Mouse (Mus musculus): Measurements from ENCODE around the gene Gm5478. TPM values are rescaled to one million over a fixed set of nuclear protein-coding genes. Genes with fewer than 3 reads are reported as not detected.

Gene Gm5478
- polyA plus RNA-seq, 1 experiment from 2014 or later, result not detected

Small RNA genes lying within 50 kb of the gene (microRNA-seq; reads per million reads assigned to microRNA genes)
- gene Gm44342 (not detected), gene Gm44383 (not detected), gene Gm44479 (not detected)

Other genes with a start within 250 kb of the Gm5478 start
- 0.62 and 0.88 TPM in 2 replicates for gene Krt7, start 236.3 kb downstream of the Gm5478 start, polyA plus RNA-seq (2015; fragmentation: Nextera tagmentation; extraction: Ambion mirVana)
- 0.20 and 0.31 TPM in 2 replicates for gene Krt87, start 208.6 kb downstream of the Gm5478 start, polyA plus RNA-seq (2015; fragmentation: Nextera tagmentation; extraction: Ambion mirVana)
- not detected in 2 replicates for gene Krt88, start 199.6 kb downstream of the Gm5478 start, polyA plus RNA-seq (2015; fragmentation: Nextera tagmentation; extraction: Ambion mirVana)
- not detected in 2 replicates for gene Krt81, start 183.6 kb downstream of the Gm5478 start, polyA plus RNA-seq (2015; fragmentation: Nextera tagmentation; extraction: Ambion mirVana)
- not detected in 2 replicates for gene Krt86, start 173.9 kb downstream of the Gm5478 start, polyA plus RNA-seq (2015; fragmentation: Nextera tagmentation; extraction: Ambion mirVana)
- not detected in 2 replicates for gene Krt83, start 155.9 kb downstream of the Gm5478 start, polyA plus RNA-seq (2015; fragmentation: Nextera tagmentation; extraction: Ambion mirVana)
- gene Gm49425, start 130.1 kb downstream of the Gm5478 start, polyA plus RNA-seq (2015; fragmentation: Nextera tagmentation; extraction: Ambion mirVana), result not detected in 2 replicates
- gene Krt84, start 114.6 kb downstream of the Gm5478 start, polyA plus RNA-seq (2015; fragmentation: Nextera tagmentation; extraction: Ambion mirVana), result not detected in 2 replicates
- not detected in 2 replicates for gene Krt82, start 96.7 kb downstream of the Gm5478 start, polyA plus RNA-seq (2015; fragmentation: Nextera tagmentation; extraction: Ambion mirVana)
- 0.08 and 0.09 TPM in 2 replicates for gene Krt90, start 84.4 kb downstream of the Gm5478 start, polyA plus RNA-seq (2015; fragmentation: Nextera tagmentation; extraction: Ambion mirVana)
- 0.10 TPM in 1 of 2 replicates, not detected in the other for gene Krt75, start 73.5 kb downstream of the Gm5478 start, polyA plus RNA-seq (2015; fragmentation: Nextera tagmentation; extraction: Ambion mirVana)
- gene Gm5414, start 19.2 kb downstream of the Gm5478 start, polyA plus RNA-seq (2015; fragmentation: Nextera tagmentation; extraction: Ambion mirVana), result not detected in 2 replicates
- not detected in 2 replicates for gene Krt6b, start 32.9 kb upstream of the Gm5478 start, polyA plus RNA-seq (2015; fragmentation: Nextera tagmentation; extraction: Ambion mirVana)
- gene Krt6a, start 46.9 kb upstream of the Gm5478 start, polyA plus RNA-seq (2015; fragmentation: Nextera tagmentation; extraction: Ambion mirVana), result 0.53 TPM in 1 of 2 replicates, not detected in the other
- gene Krt5, start 65.5 kb upstream of the Gm5478 start, polyA plus RNA-seq (2015; fragmentation: Nextera tagmentation; extraction: Ambion mirVana), result 0.73 TPM in 1 of 2 replicates, not detected in the other
- not detected in 2 replicates for gene Krt71, start 95.7 kb upstream of the Gm5478 start, polyA plus RNA-seq (2015; fragmentation: Nextera tagmentation; extraction: Ambion mirVana)
- not detected in 2 replicates for gene Krt72, start 139.1 kb upstream of the Gm5478 start, polyA plus RNA-seq (2015; fragmentation: Nextera tagmentation; extraction: Ambion mirVana)
- 0.41 and 0.80 TPM in 2 replicates for gene Krt73, start 155.0 kb upstream of the Gm5478 start, polyA plus RNA-seq (2015; fragmentation: Nextera tagmentation; extraction: Ambion mirVana)
- gene Krt2, start 170.8 kb upstream of the Gm5478 start, polyA plus RNA-seq (2015; fragmentation: Nextera tagmentation; extraction: Ambion mirVana), result 0.08 TPM in 1 of 2 replicates, not detected in the other
- gene Krt1, start 203.4 kb upstream of the Gm5478 start, polyA plus RNA-seq (2015; fragmentation: Nextera tagmentation; extraction: Ambion mirVana), result 8.2 and 10.8 TPM in 2 replicates
- 0.49 and 0.94 TPM in 2 replicates for gene Krt77, start 222.3 kb upstream of the Gm5478 start, polyA plus RNA-seq (2015; fragmentation: Nextera tagmentation; extraction: Ambion mirVana)
- not detected in 2 replicates for gene Krt76, start 245.5 kb upstream of the Gm5478 start, polyA plus RNA-seq (2015; fragmentation: Nextera tagmentation; extraction: Ambion mirVana)